Mouse (Mus musculus): ENCODE measurements around the gene Ugt1a10.

Ugt1a10 gene

GRCm38 (mm10) chr1:88249596-88249995 is 194.4 kb downstream of the Ugt1a10 start:
- in situ Hi-C loops (cut with MboI, MseI), result no loop called here

- in situ Hi-C loops (cut with MboI, MseI), result no loop called here
Observed at GRCm38 (mm10) chr1:88250023-88250422, 194.8 kb downstream of the Ugt1a10 start.

- in situ Hi-C loops (cut with MboI, MseI), result no loop called here
Observed at GRCm38 (mm10) chr1:88253106-88253505, 197.9 kb downstream of the Ugt1a10 start.

GRCm38 (mm10) chr1:88253540-88253939 is 198.4 kb downstream of the Ugt1a10 start:
- in situ Hi-C loops (cut with MboI, MseI), result no loop called here

- in situ Hi-C loops (cut with MboI, MseI), result no loop called here
Observed at GRCm38 (mm10) chr1:88254793-88255465, 199.7 kb downstream of the Ugt1a10 start.

GRCm38 (mm10) chr1:88255466-88255857 is 200.3 kb downstream of the Ugt1a10 start:
- in situ Hi-C loops (cut with MboI, MseI), result no loop called here

- in situ Hi-C loops (cut with MboI, MseI), result no loop called here
Observed at GRCm38 (mm10) chr1:88255989-88256754, 201.0 kb downstream of the Ugt1a10 start.

GRCm38 (mm10) chr1:88256886-88257663 is 201.9 kb downstream of the Ugt1a10 start:
- in situ Hi-C loops (cut with MboI, MseI), result no loop called here

- in situ Hi-C loops (cut with MboI, MseI), result no loop called here
Observed at GRCm38 (mm10) chr1:88257681-88258080, 202.5 kb downstream of the Ugt1a10 start.

- in situ Hi-C loops (cut with MboI, MseI), result no loop called here
Observed at GRCm38 (mm10) chr1:88258361-88258760, 203.2 kb downstream of the Ugt1a10 start.

- in situ Hi-C loops (cut with MboI, MseI), result no loop called here
Observed at GRCm38 (mm10) chr1:88258881-88259642, 203.9 kb downstream of the Ugt1a10 start.

GRCm38 (mm10) chr1:88259643-88260024 is 204.4 kb downstream of the Ugt1a10 start:
- in situ Hi-C loops (cut with MboI, MseI), result no loop called here

GRCm38 (mm10) chr1:88260114-88260513 is 204.9 kb downstream of the Ugt1a10 start:
- in situ Hi-C loops (cut with MboI, MseI), result no loop called here

GRCm38 (mm10) chr1:88260604-88261377 is 205.6 kb downstream of the Ugt1a10 start:
- in situ Hi-C loops (cut with MboI, MseI), result no loop called here

- in situ Hi-C loops (cut with MboI, MseI), result no loop called here
Observed at GRCm38 (mm10) chr1:88261706-88262105, 206.5 kb downstream of the Ugt1a10 start.

GRCm38 (mm10) chr1:88262255-88262654 is 207.1 kb downstream of the Ugt1a10 start:
- in situ Hi-C loops (cut with MboI, MseI), result no loop called here

- in situ Hi-C loops (cut with MboI, MseI), result no loop called here
Observed at GRCm38 (mm10) chr1:88262961-88263360, 207.8 kb downstream of the Ugt1a10 start.

- in situ Hi-C loops (cut with MboI, MseI), result no loop called here
Observed at GRCm38 (mm10) chr1:88263778-88264177, 208.6 kb downstream of the Ugt1a10 start.

- in situ Hi-C loops (cut with MboI, MseI), result no loop called here
Observed at GRCm38 (mm10) chr1:88264237-88264868, 209.2 kb downstream of the Ugt1a10 start.

- in situ Hi-C loops (cut with MboI, MseI), result no loop called here
Observed at GRCm38 (mm10) chr1:88264869-88265240, 209.7 kb downstream of the Ugt1a10 start.

All from T-helper 17 cell (primary cell).